ENCODE assay signal across 20 mouse cellular contexts in the genomic region with DNA sequence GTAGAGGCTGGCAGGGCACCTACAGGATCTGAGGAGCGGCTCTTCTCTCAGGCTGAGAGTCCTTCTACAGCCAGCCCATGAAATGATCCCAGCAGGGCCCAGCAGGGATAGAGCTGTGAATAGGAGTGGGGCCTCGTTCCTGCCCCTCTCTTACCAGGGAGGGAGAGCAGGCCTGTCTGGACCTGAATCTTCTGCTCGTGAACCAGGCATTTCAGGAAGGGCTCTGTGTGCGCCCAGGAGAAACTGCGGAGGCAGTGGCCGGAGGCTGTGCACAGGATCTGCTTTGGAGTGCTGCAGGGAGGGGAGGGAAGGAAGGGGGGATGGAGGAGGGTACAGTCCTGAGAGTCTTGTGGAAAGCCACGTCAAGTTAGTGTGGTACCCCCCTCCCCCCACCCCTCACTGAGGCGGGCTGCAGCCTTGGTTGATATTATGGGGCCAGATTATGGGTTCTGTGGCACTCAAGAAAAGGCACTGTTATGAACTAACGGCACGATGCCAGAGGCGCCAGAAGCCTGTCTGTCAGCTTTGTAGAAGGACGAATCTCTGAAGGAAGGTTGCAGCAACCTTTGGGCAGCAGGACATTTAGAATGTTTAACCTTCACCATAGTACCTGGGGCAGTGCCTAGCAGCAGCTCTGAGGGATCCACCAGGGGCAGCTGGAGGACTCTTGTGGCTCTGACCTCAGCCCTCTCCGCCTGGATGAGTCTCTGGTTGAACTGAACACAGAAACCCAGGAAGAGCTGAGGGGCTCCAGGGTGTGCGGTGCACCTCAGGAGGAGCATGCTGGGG. TPM values are rescaled to one million over a fixed set of nuclear protein-coding genes. Genes with fewer than 3 reads are reported as not detected.
DNase-seq lines count a peak whose midpoint lies in the region; ATAC-seq and TF ChIP-seq lines count a peak whose summit lies in the region.
"Had no signal": no experiment of that assay in that cellular context is flagged by ENCODE, and none has a peak within 500 bp of the region (broad histone marks: within the 10 kb centered on the region; RNA-seq: fewer than 3 reads in every experiment).

No protein-coding gene starts in this region.

- DNase-seq in kidney, adult 11 months, result peak; percentile 76
- no peak for DNase-seq in Patski (ENCODE audit: low read depth, low spot score)
- DNase-seq in kidney, postnatal 36 days, result peak; percentile 68 to 75
- no peak for DNase-seq in frontal cortex, postnatal 36 days (ENCODE audit: low spot score in 2 of 2)
- DNase-seq in gastrocnemius, postnatal 4 days (ENCODE audit: low spot score in 2 of 2), result no peak
- DNase-seq: adrenal gland, adult 2 months; cerebellum, adult 9-10 months; heart, adult 18-20 months; liver, postnatal 0 days; lung, postnatal 14 days had no signal

- no peaks in the 10 kb centered on the region for H3K27me3 ChIP-seq in kidney, embryonic 15.5 days
- H3K27me3 ChIP-seq in Patski, result no peaks in the 10 kb centered on the region
- no peaks in the 10 kb centered on the region for H3K27me3 ChIP-seq in embryonic facial prominence, embryonic 13.5 days
- H3K27me3 ChIP-seq: megakaryocyte, embryonic 14.5 days; midbrain, embryonic 15.5 days had no signal

- no peak overlapping the region for H3K27ac ChIP-seq in kidney, embryonic 15.5 days
- peak overlapping the region; percentile 66; the same call in 1 of the 2 replicates for H3K27ac ChIP-seq in embryonic facial prominence, embryonic 13.5 days
- H3K27ac ChIP-seq: forebrain, embryonic 10.5 days; midbrain, embryonic 15.5 days had no signal

- no peak overlapping the region for H3K9ac ChIP-seq in kidney, embryonic 15.5 days
- no peak overlapping the region for H3K9ac ChIP-seq in embryonic facial prominence, embryonic 13.5 days
- H3K9ac ChIP-seq: liver, postnatal 0 days; midbrain, embryonic 15.5 days had no signal

- H3K9me3 ChIP-seq in kidney, embryonic 15.5 days (replicated peaks), result no peaks in the 10 kb centered on the region
- no peaks in the 10 kb centered on the region for H3K9me3 ChIP-seq in embryonic facial prominence, embryonic 13.5 days
- H3K9me3 ChIP-seq: forebrain, embryonic 10.5 days; megakaryocyte, embryonic 14.5 days; midbrain, embryonic 15.5 days had no signal

- no peak for ATAC-seq in kidney, embryonic 15.5 days (replicated peaks; ENCODE audit: low FRiP score)
- ATAC-seq in Patski, result peak; percentile 2
- 0 out of 2 replicates have a peak, but pooled peaks have one; percentile 21 for ATAC-seq in embryonic facial prominence, embryonic 13.5 days (ENCODE audit: insufficient number of reproducible peaks, insufficient read depth, low FRiP score, low TSS enrichment, low read depth)
- ATAC-seq: liver, postnatal 0 days; midbrain, embryonic 15.5 days had no signal

- 74% methylated on average over 14 of the region's 14 CpGs for WGBS in kidney, embryonic 15.5 days
- 68% methylated on average over 14 of the region's 14 CpGs for WGBS in embryonic facial prominence, embryonic 13.5 days

- in situ Hi-C loops in Patski (cut with MboI; ENCODE audit: low pct_unique_long_range_greater_than_20kb), result no loop called here

- POLR2A ChIA-PET in Patski (lab: Charles Lee), result no interaction called here

- TF ChIP-seq CTCF in Patski (IDR thresholded peaks at IDR 0.05), result no peak

- H3K4me1 ChIP-seq in kidney, embryonic 15.5 days, result peaks cover 12% of the 10 kb centered on the region
- H3K4me1 ChIP-seq in embryonic facial prominence, embryonic 13.5 days, result peaks cover 9% of the 10 kb centered on the region

- no peak overlapping the region for H3K4me3 ChIP-seq in kidney, embryonic 15.5 days (replicated peaks)
- H3K4me3 ChIP-seq in embryonic facial prominence, embryonic 13.5 days, result no peak overlapping the region
- H3K4me3 ChIP-seq: forebrain, embryonic 10.5 days; megakaryocyte, embryonic 14.5 days; midbrain, embryonic 15.5 days; myocyte had no signal

- H3K4me2 ChIP-seq in kidney, embryonic 15.5 days, result no peak overlapping the region
- no peak overlapping the region for H3K4me2 ChIP-seq in embryonic facial prominence, embryonic 13.5 days
- H3K4me2 ChIP-seq: midbrain, embryonic 15.5 days had no signal

- H3K36me3 ChIP-seq in kidney, embryonic 15.5 days, result peaks cover 60% of the 10 kb centered on the region
- H3K36me3 ChIP-seq in embryonic facial prominence, embryonic 13.5 days, result peaks cover 62% of the 10 kb centered on the region

- CTCF ChIA-PET in Patski (lab: Charles Lee), result interaction anchor here (2.0 kb wide), 1 partner anchor 69 kb away, joined by 7 read pairs; no protein-coding TSS in a partner anchor

RNA-seq across cellular contexts. Expression of a gene that starts 6.1 kb away (rescaled TPM):
- 11.2 and 11.9 TPM in 2 replicates for polyA plus RNA-seq in kidney, embryonic 15.5 days (2015; fragmentation: Nextera tagmentation; extraction: Ambion mirVana)
- 46.3 TPM for polyA plus RNA-seq in Patski (2021)
- 8.3 and 9.8 TPM in 2 replicates for polyA plus RNA-seq in embryonic facial prominence, embryonic 13.5 days (2015; fragmentation: Nextera tagmentation; extraction: Ambion mirVana)
- 1 to 10 TPM in 1 of 2 experiments, under 1 TPM in 1; 0.96 to 1.4 TPM for total RNA-seq in gastrocnemius, postnatal 4 days (2021)

RNA-seq across cellular contexts. Expression of a gene that starts 12.4 kb away (rescaled TPM):
- polyA plus RNA-seq in kidney, embryonic 15.5 days (2015; fragmentation: Nextera tagmentation; extraction: Ambion mirVana), result 1.0 and 1.8 TPM in 2 replicates
- 44.1 TPM for polyA plus RNA-seq in Patski (2021)
- polyA plus RNA-seq in embryonic facial prominence, embryonic 13.5 days (2015; fragmentation: Nextera tagmentation; extraction: Ambion mirVana), result 0.95 and 1.2 TPM in 2 replicates
- 10 to 100 TPM; 26.7 to 32.1 TPM for total RNA-seq in gastrocnemius, postnatal 4 days (2021)

RNA-seq across cellular contexts. Expression of a gene that starts 14.3 kb away (rescaled TPM):
- 113 and 122 TPM in 2 replicates for polyA plus RNA-seq in kidney, embryonic 15.5 days (2015; fragmentation: Nextera tagmentation; extraction: Ambion mirVana)
- 23.5 TPM for polyA plus RNA-seq in Patski (2021)
- polyA plus RNA-seq in embryonic facial prominence, embryonic 13.5 days (2015; fragmentation: Nextera tagmentation; extraction: Ambion mirVana), result 139 and 147 TPM in 2 replicates
- total RNA-seq in gastrocnemius, postnatal 4 days (2021), result 10 to 100 TPM; 17.1 to 20.6 TPM

RNA-seq across cellular contexts. Expression of a gene that starts 53.2 kb away (rescaled TPM):
- 0.12 and 0.14 TPM in 2 replicates for polyA plus RNA-seq in kidney, embryonic 15.5 days (2015; fragmentation: Nextera tagmentation; extraction: Ambion mirVana)
- polyA plus RNA-seq in Patski (2021), result not detected
- 0.17 TPM in 1 of 2 replicates, not detected in the other for polyA plus RNA-seq in embryonic facial prominence, embryonic 13.5 days (2015; fragmentation: Nextera tagmentation; extraction: Ambion mirVana)
- under 1 TPM; 0.10 to 0.18 TPM for total RNA-seq in gastrocnemius, postnatal 4 days (2021)
- total RNA-seq: gastrocnemius, adult 8-10 months; layer of hippocampus, postnatal 10 days; left cerebral cortex, postnatal 10 days had no signal
- polyA plus RNA-seq: neural tube, embryonic 14.5 days had no signal

RNA-seq across cellular contexts. Expression of a gene that starts 54.4 kb away (rescaled TPM):
- polyA plus RNA-seq in kidney, embryonic 15.5 days (2015; fragmentation: Nextera tagmentation; extraction: Ambion mirVana), result 7.9 and 10.4 TPM in 2 replicates
- polyA plus RNA-seq in Patski (2021), result 0.15 TPM
- polyA plus RNA-seq in embryonic facial prominence, embryonic 13.5 days (2015; fragmentation: Nextera tagmentation; extraction: Ambion mirVana), result 6.1 and 7.3 TPM in 2 replicates
- 10 to 100 TPM; 12.5 TPM for total RNA-seq in gastrocnemius, postnatal 4 days (2021)

Comparison
In these comparisons a context has a peak if more than half of its experiments do, and no peak if none do; other contexts are left out.
1. DNase-seq: peak in kidney, adult 11 months (single experiment) and kidney, postnatal 36 days (2 of 2); none in Patski (single experiment), frontal cortex, postnatal 36 days (0 of 2) and gastrocnemius, postnatal 4 days (0 of 2).
2. RNA of a gene that starts 12.4 kb away (polyA plus RNA-seq): 44.1 TPM in Patski (single experiment); 1.0 to 1.8 TPM in kidney, embryonic 15.5 days and 0.95 to 1.2 TPM in embryonic facial prominence, embryonic 13.5 days; every median in the first group is over 10 times any median in the second.